Mouse (Mus musculus) right cerebral cortex, adult 18-20 months (tissue): Measurements from ENCODE around the gene Mxd4.
A peak's percentile ranks its signal among the peaks of the same experiment; 100 is the strongest.

Experiments
- DNase-seq: peaks from one replicate; pipeline ENCODE4 v3.0.0; 2022; ENCODE audit warnings: mixed read lengths

The Mxd4 gene

GRCm38 (mm10) chr5:34168950-34169891, 18.3 kb downstream of the Mxd4 start, which contains the start of the genes Poln and Haus3:
Gene Poln, minus strand, starts transcription at chr5:34169448.
Gene Haus3, minus strand, starts transcription at chr5:34169527.
- DNase-seq, result peak; percentile 99

- no peak for DNase-seq
Observed at GRCm38 (mm10) chr5:34167857-34168256, 19.7 kb downstream of the Mxd4 start.

DNA sequence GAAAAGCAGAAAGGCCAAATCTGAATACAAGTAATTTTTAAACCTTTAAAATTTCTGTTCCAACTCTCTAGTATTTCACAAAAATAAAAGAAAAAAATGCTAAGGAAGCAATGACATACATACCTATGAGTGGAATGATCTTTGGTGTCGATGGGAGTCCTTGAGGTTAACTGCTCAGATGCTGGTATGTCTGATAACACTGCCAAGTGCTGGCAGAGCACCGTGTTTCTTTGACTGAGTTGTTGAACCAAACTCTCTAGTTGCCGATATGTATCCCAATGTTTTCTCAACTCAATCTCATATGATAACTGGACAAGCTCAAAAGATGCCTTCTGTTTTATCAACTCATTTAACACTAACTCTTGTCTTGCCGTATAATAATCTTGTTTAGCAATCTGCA, 21.7 kb downstream of the Mxd4 start:
- DNase-seq, result no peak

DNA sequence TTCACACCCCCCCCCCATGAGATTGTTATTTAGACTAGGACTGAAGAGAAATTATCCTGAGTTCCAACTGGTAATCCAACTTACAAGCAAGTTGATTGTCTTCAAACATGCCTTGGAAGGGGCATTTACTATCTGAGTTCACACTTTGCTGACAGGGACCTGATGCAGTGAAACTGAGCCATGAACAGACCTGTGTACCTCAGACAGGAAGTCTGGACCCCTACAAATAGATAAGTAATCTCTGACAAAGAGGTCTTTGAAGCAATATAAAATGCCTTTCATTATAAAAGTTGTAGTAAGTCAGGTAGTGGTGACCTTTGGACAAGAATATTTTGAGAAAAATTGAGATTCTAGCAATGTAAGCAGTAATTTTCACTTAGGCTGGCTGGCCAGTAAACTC, 39.0 kb downstream of the Mxd4 start:
- no peak for DNase-seq

- no peak for DNase-seq
Observed at GRCm38 (mm10) chr5:34147554-34147953, 40.0 kb downstream of the Mxd4 start.

- DNase-seq, result peak; percentile 28
Observed at GRCm38 (mm10) chr5:34139751-34140150, 47.8 kb downstream of the Mxd4 start.

DNA sequence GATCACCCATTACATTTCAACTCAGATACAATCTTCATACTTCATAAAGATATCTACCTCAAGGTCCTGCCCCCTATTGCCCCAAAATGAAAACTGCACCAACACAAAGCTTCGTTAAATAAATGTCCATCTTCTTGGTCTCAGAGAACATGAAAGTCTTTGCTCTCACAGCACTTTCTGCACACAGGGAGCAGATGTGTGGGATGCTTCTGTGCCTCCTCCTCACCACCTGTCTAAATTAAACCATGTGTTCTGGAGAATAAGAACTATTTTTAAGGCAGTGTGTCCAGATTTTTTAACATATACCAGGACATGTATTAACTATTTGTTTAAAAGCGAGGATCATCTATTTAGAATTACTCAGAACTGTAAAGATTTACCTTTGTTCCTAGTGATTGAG, 54.8 kb downstream of the Mxd4 start:
- peak; percentile 10 for DNase-seq

GRCm38 (mm10) chr5:34124131-34124530, 63.4 kb downstream of the Mxd4 start:
- no peak for DNase-seq
